Mouse (Mus musculus) liver, adult 2 months (tissue): ENCODE data around the gene Ccdc144b. TPM values are rescaled to one million over a fixed set of nuclear protein-coding genes. Genes with fewer than 3 reads are reported as not detected.

Experiments
- DNase-seq: peaks from one replicate; pipeline ENCODE4 v3.0.0-alpha.2; 2011; ENCODE audit warnings: low read depth, low spot score; ENCODE audit errors: extremely low read depth
- H3K27ac ChIP-seq: fragments of 200-500 bp; replicated peaks from 2 replicates; pipeline ENCODE4 v1.5.1; 2012; ENCODE audit warnings: low read depth, mild to moderate bottlenecking, control low read depth, inconsistent platforms, low read length; ENCODE audit not compliant: insufficient read depth
- H3K27me3 ChIP-seq: fragments of 200-500 bp; 2 replicates; pipeline ENCODE4 v1.6.1; 2012; ENCODE audit warnings: mild to moderate bottlenecking, moderate library complexity, low read length, inconsistent platforms; ENCODE audit not compliant: control insufficient read depth, insufficient read depth
- H3K36me3 ChIP-seq: fragments of 200-500 bp; 2 replicates; pipeline ENCODE4 v1.6.1; 2012; ENCODE audit warnings: low read length, inconsistent platforms; ENCODE audit not compliant: control insufficient read depth, insufficient read depth
- H3K4me1 ChIP-seq: fragments of 200-500 bp; 2 replicates; pipeline ENCODE4 v1.6.1; 2011; ENCODE audit warnings: low read length; ENCODE audit not compliant: control insufficient read depth, insufficient read depth
- H3K4me3 ChIP-seq: fragments of 200-500 bp; 2 replicates; pipeline ENCODE4 v1.5.1; 2011; ENCODE audit warnings: low read depth, mild to moderate bottlenecking, control low read depth, low read length, moderate library complexity; ENCODE audit not compliant: insufficient read depth
- H3K79me2 ChIP-seq: fragments of 200-500 bp; 2 replicates; pipeline ENCODE4 v1.6.1; 2012; ENCODE audit warnings: inconsistent platforms, mild to moderate bottlenecking, low read length, moderate library complexity; ENCODE audit not compliant: control insufficient read depth, insufficient read depth
- H3K9ac ChIP-seq: fragments of 200-500 bp; 2 replicates; pipeline ENCODE4 v1.6.1; 2012; ENCODE audit warnings: low read depth, mild to moderate bottlenecking, control low read depth, inconsistent platforms, low read length
- CTCF ChIP-seq: fragments of 200-500 bp; IDR thresholded peaks from 2 replicates; pipeline ENCODE4 v1.5.1; 2011; ENCODE audit warnings: low read depth, low read length, control low read depth
- POLR2A ChIP-seq: fragments of 200-500 bp; IDR thresholded peaks from 2 replicates; pipeline ENCODE4 v1.6.1; 2011; ENCODE audit warnings: low read length, control low read depth; ENCODE audit not compliant: insufficient read depth; ENCODE audit errors: extremely low read depth
- WGBS: fragments of 180-500 bp; shearing (Covaris S2); methylation state at CpG from one replicate; pipeline ENCODE4 v1.1.7; 2018; 5-methylcytosine and 5-hydroxymethylcytosine counted together
- polyA plus RNA-seq: library from polyadenylated mRNA; depleted of rRNA; stranded (reverse); fragments of >200 nt; gene quantifications from 2 replicates; pipeline ENCODE4 v1.2.3, GENCODE M21; 2012
- total RNA-seq: library from RNA; depleted of rRNA; stranded (reverse); fragments of >200 nt; gene quantifications from 2 replicates; pipeline ENCODE4 v1.2.3, GENCODE M21; 2014

The Ccdc144b gene
- total and polyA plus RNA-seq, 2 experiments: not detected

- Histone ChIP-seq H3K36me3 (peaks cover 57% of the 10 kb centered on the region), H3K9ac (no peak overlapping the region), H3K27ac (no peak overlapping the region), H3K4me3 (no peak overlapping the region), H3K27me3 (no peaks in the 10 kb centered on the region), H3K79me2 (no peaks in the 10 kb centered on the region), H3K4me1 (no peaks in the 10 kb centered on the region)
- DNase-seq: no peak
- TF ChIP-seq POLR2A (no peak), CTCF (no peak)
- 93% methylated on average over 5 of the region's 5 CpGs for WGBS
Measured at GRCm38 (mm10) chr3:36080741-36081140, 27.4 kb upstream of the Ccdc144b start.

DNA sequence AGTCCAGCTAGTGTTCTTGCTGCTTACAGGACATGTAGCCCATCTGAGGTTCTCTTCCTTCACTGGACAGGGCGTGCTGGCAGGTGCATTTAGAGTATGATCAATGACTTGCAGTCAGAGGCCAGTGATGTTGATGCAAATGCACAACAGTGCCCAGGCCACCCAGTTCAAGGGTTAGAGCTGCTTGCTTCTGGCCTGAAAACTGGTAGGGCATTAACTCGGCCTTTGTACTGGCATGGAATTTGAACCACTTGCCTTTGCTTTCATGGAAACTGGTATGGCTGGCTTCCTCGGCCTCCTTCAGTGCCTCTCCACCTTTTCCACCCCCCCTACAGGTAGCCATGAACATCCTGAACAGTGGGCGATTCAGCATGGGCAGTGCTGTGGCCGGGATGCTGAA lies 26.5 kb upstream of the Ccdc144b start:
- peak; percentile 97 for DNase-seq
- WGBS: 73% methylated on average over 5 of the region's 5 CpGs
- Histone ChIP-seq H3K27me3 (no peaks in the 10 kb centered on the region), H3K79me2 (no peaks in the 10 kb centered on the region), H3K4me3 (no peak overlapping the region), H3K9ac (no peak overlapping the region), H3K36me3 (peaks cover 62% of the 10 kb centered on the region), H3K4me1 (no peaks in the 10 kb centered on the region), H3K27ac (peak overlapping the region; percentile 26)
- TF ChIP-seq CTCF (no peak), POLR2A (no peak)

- Histone ChIP-seq H3K4me3 (no peak overlapping the region), H3K27me3 (no peaks in the 10 kb centered on the region), H3K36me3 (peaks cover 57% of the 10 kb centered on the region), H3K4me1 (no peaks in the 10 kb centered on the region), H3K79me2 (no peaks in the 10 kb centered on the region), H3K27ac (no peak overlapping the region), H3K9ac (no peak overlapping the region)
- 98% methylated on average over 3 of the region's 3 CpGs for WGBS
- DNase-seq: no peak
- TF ChIP-seq CTCF (no peak), POLR2A (no peak)
Measured at GRCm38 (mm10) chr3:36077386-36077785, 24.0 kb upstream of the Ccdc144b start.

- no peak for TF ChIP-seq POLR2A
- no peak for TF ChIP-seq CTCF
- Histone ChIP-seq H3K79me2 (no peaks in the 10 kb centered on the region), H3K9ac (no peak overlapping the region), H3K27ac (no peak overlapping the region), H3K4me3 (no peak overlapping the region), H3K36me3 (peaks cover 50% of the 10 kb centered on the region), H3K4me1 (no peaks in the 10 kb centered on the region), H3K27me3 (no peaks in the 10 kb centered on the region)
- 94% methylated on average over 6 of the region's 6 CpGs for WGBS
- DNase-seq: no peak
Measured at GRCm38 (mm10) chr3:36075466-36075865, 22.1 kb upstream of the Ccdc144b start.

DNA sequence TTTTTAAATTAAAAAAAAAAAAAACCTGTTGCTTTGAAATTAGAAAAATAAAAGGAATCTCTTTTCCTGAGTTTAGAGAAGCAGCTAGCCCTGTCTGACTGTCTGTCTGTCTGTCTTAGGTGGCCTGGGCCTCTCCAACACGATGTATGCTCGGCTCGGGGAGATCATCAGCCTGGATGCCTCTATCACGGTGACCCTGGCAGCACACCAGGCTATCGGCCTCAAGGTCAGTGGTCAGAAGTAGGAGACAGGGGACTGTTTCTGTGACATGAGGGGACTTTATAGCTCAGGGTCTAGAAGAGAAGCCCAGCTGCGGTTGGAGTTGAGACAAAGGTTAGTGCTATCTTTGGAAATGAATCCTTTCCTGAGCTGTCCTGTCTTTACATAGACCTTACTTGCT lies 20.9 kb upstream of the Ccdc144b start:
- WGBS: 88% methylated on average over 6 of the region's 6 CpGs
- Histone ChIP-seq H3K36me3 (peaks cover 49% of the 10 kb centered on the region), H3K4me1 (no peaks in the 10 kb centered on the region), H3K27ac (no peak overlapping the region), H3K9ac (no peak overlapping the region), H3K27me3 (no peaks in the 10 kb centered on the region), H3K4me3 (no peak overlapping the region), H3K79me2 (no peaks in the 10 kb centered on the region)
- TF ChIP-seq CTCF (no peak), POLR2A (no peak)
- DNase-seq: no peak

GRCm38 (mm10) chr3:36071047-36071446 lies 17.7 kb upstream of the Ccdc144b start:
- 86% methylated on average over 5 of the region's 5 CpGs for WGBS
- Histone ChIP-seq H3K27ac (no peak overlapping the region), H3K9ac (no peak overlapping the region), H3K4me1 (peaks cover 4% of the 10 kb centered on the region; the same call in 1 of the 2 replicates), H3K27me3 (no peaks in the 10 kb centered on the region), H3K4me3 (no peak overlapping the region), H3K79me2 (peaks cover 2% of the 10 kb centered on the region; the same call in 1 of the 2 replicates), H3K36me3 (peaks cover 26% of the 10 kb centered on the region)
- DNase-seq: no peak
- TF ChIP-seq POLR2A (no peak), CTCF (no peak)
